Mouse (Mus musculus) brain, adult 10 weeks (tissue): ENCODE measurements around the gene Ccser2. TPM values are rescaled to one million over a fixed set of nuclear protein-coding genes. Genes with fewer than 3 reads are reported as not detected.

Experiments
- polyA plus RNA-seq: library from polyadenylated mRNA; stranded (reverse); fragments of 350-450 nt; fragmentation: Illumina TruSeq; extraction: RNeasy Lipid Tissue Mini Kit (QIAGEN cat#74804); gene quantifications from one replicate; pipeline ENCODE4 v1.2.3, GENCODE M21; 2015; ENCODE audit warnings: low read depth, low replicate concordance

The Ccser2 gene
- 55.8 TPM for polyA plus RNA-seq

GRCm38 (mm10) chr14:36968628-36969147 lies at the start of gene Ccser2:
TSS of gene Ccser2 (minus strand) at chr14:36968777.

Other genes starting within 250 kb of the Ccser2 start
- not detected for gene Rgr, start 80.2 kb upstream of the Ccser2 start, polyA plus RNA-seq
- gene Lrit1, start 86.1 kb upstream of the Ccser2 start, polyA plus RNA-seq = not detected
- gene Lrit2, start 99.2 kb upstream of the Ccser2 start, polyA plus RNA-seq = not detected
- 4.1 TPM for gene Cdhr1, start 129.6 kb upstream of the Ccser2 start, polyA plus RNA-seq
- gene 2610528A11Rik, start 145.2 kb upstream of the Ccser2 start, polyA plus RNA-seq = 1.4 TPM
- gene Ghitm, start 166.5 kb upstream of the Ccser2 start, polyA plus RNA-seq = 673 TPM